Mouse (Mus musculus) embryonic facial prominence, embryonic 13.5 days (tissue): ENCODE results near the gene Olfr960. TPM values are rescaled to one million over a fixed set of nuclear protein-coding genes. Genes with fewer than 3 reads are reported as not detected.

ENCODE experiments used
- ATAC-seq: fragments of 200-750 bp; cut with Nextera tagmentation; 2 replicates; pipeline ENCODE4 v1.8.0; 2017; ENCODE audit warnings: low read depth; ENCODE audit not compliant: insufficient number of reproducible peaks, insufficient read depth, low FRiP score, low TSS enrichment
- H3K27ac ChIP-seq: fragments of 300-500 bp; sonication (generic); 2 replicates; pipeline ENCODE4 v1.5.1; 2015; ENCODE audit warnings: moderate library complexity, mild to moderate bottlenecking, inconsistent platforms
- H3K27me3 ChIP-seq: fragments of 300-500 bp; sonication (generic); 2 replicates; pipeline ENCODE4 v1.6.1; 2015; ENCODE audit warnings: mild to moderate bottlenecking, inconsistent platforms
- H3K36me3 ChIP-seq: fragments of 300-500 bp; sonication (generic); 2 replicates; pipeline ENCODE4 v1.6.1; 2015; ENCODE audit warnings: mild to moderate bottlenecking, inconsistent platforms
- H3K4me1 ChIP-seq: fragments of 300-500 bp; sonication (generic); 2 replicates; pipeline ENCODE4 v1.6.1; 2015; ENCODE audit warnings: inconsistent platforms
- H3K4me2 ChIP-seq: fragments of 300-500 bp; sonication (generic); 2 replicates; pipeline ENCODE4 v1.6.1; 2015; ENCODE audit warnings: moderate library complexity, mild to moderate bottlenecking, inconsistent platforms
- H3K4me3 ChIP-seq: fragments of 300-500 bp; sonication (generic); 2 replicates; pipeline ENCODE4 v1.5.1; 2015; ENCODE audit warnings: mild to moderate bottlenecking, inconsistent platforms
- H3K9ac ChIP-seq: fragments of 300-500 bp; sonication (generic); 2 replicates; pipeline ENCODE4 v1.6.1; 2015; ENCODE audit warnings: mild to moderate bottlenecking, inconsistent platforms
- H3K9me3 ChIP-seq: fragments of 300-500 bp; sonication (generic); 2 replicates; pipeline ENCODE4 v1.6.1; 2016; ENCODE audit warnings: inconsistent platforms
- WGBS: fragments of 180-500 bp; shearing (Covaris S2); methylation state at CpG from one replicate; pipeline ENCODE4 v1.1.7; 2015; ENCODE audit warnings: mixed read lengths; 5-methylcytosine and 5-hydroxymethylcytosine counted together
- polyA plus RNA-seq: library from polyadenylated mRNA; unstranded; fragments of >200 nt; fragmentation: Nextera tagmentation; extraction: Ambion mirVana; gene quantifications from 2 replicates; pipeline ENCODE4 v1.2.1, GENCODE M21; 2015

Gene Olfr960
- polyA plus RNA-seq, 1 experiment from 2014 or later = not detected

DNA sequence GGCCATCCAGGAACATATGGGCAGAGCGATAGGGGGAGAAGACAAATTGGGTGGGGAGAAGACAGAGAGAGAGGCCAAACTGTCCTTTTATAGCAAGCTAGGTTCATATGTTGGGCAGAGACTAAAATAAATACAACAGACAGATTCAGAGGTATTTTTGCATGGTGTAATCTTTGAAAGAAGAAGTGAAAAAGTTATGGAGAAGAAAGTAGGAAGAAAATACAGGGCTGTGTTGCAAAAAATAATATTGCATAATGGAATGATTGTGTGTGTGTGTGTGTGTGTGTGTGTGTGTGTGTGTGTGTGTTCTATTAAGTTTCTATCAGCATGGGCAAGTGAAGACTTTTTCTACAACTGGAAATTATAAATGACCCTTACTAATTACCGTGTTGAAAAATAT is 7.9 kb downstream of the Olfr960 start:
- H3K4me2 ChIP-seq = no peak overlapping the region
- H3K4me1 ChIP-seq = no peaks in the 10 kb centered on the region
- no peak for ATAC-seq
- H3K27ac ChIP-seq = no peak overlapping the region
- no peaks in the 10 kb centered on the region for H3K36me3 ChIP-seq
- no peaks in the 10 kb centered on the region for H3K9me3 ChIP-seq
- 82% methylated on average over 2 of the region's 2 CpGs for WGBS
- no peaks in the 10 kb centered on the region for H3K27me3 ChIP-seq
- H3K9ac ChIP-seq = no peak overlapping the region
- no peak overlapping the region for H3K4me3 ChIP-seq

DNA sequence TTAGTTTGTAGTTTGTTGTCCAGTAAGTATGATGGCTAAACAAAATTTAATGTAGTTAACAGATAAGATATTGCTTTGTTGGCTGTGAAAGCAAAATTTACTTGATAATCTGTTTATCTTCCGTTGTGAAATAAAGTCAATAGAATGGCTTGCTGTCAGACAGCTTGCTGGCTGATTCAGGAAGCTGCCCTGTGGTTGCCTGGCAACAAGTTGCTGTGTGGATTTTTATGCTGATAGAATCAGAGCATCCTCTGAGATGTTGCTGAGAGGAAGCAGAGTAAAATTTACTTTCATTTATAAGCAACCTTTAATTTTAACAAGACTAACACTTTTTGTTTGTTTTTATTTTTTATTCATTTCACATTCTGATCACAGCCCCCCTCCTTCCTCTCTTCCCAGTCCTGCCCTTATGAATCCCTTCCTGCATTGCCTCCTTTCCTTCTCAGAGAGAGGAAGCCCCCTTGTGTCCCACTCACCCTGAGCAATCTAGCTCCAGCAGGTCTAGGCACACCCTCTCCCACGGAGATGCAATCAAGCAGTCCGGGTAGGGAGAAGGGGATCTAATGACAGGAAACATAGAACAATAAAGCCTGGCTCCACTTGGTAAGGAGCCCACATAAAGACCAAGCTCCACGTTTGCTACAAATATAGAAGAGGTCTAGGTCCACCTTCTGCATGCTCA is 12.9 kb downstream of the Olfr960 start:
- H3K27ac ChIP-seq = no peak overlapping the region
- 29% methylated on average over 4 of the region's 4 CpGs for WGBS
- no peak overlapping the region for H3K4me3 ChIP-seq
- no peak for ATAC-seq
- H3K4me2 ChIP-seq = no peak overlapping the region
- no peaks in the 10 kb centered on the region for H3K27me3 ChIP-seq
- no peaks in the 10 kb centered on the region for H3K36me3 ChIP-seq
- H3K9ac ChIP-seq = no peak overlapping the region
- no peaks in the 10 kb centered on the region for H3K9me3 ChIP-seq
- H3K4me1 ChIP-seq = no peaks in the 10 kb centered on the region

DNA sequence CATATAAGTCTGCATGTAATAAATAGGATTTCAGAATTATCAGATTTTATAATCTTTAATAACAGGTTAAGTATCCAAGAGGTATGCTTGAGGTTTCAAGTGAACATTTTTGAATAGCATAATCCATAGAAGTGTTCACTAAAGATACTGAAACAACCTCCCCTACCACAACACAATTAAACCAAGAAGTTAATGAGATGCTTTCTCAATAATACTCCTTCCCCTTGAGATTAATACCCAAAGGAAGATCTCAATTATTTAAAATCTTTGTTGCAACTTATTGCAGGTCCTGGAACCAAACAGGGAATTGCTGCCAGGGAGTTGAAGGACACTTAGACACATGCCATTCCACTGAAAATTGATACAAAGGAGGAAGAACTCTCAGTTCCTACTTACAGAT is 23.6 kb downstream of the Olfr960 start, which contains the start of gene Olfr961:
Olfr961 (plus strand) TSS at position 301 of the 400 bp plus-strand sequence.
- Histone ChIP-seq H3K9ac (no peak within 1 kb of the TSS), H3K4me1 (no peaks in the 10 kb centered on the region), H3K36me3 (no peaks in the 10 kb centered on the region), H3K9me3 (no peaks in the 10 kb centered on the region), H3K27me3 (no peaks in the 10 kb centered on the region), H3K27ac (no peak within 1 kb of the TSS), H3K4me3 (no peak within 1 kb of the TSS), H3K4me2 (no peak within 1 kb of the TSS)
- no peak for ATAC-seq

DNA sequence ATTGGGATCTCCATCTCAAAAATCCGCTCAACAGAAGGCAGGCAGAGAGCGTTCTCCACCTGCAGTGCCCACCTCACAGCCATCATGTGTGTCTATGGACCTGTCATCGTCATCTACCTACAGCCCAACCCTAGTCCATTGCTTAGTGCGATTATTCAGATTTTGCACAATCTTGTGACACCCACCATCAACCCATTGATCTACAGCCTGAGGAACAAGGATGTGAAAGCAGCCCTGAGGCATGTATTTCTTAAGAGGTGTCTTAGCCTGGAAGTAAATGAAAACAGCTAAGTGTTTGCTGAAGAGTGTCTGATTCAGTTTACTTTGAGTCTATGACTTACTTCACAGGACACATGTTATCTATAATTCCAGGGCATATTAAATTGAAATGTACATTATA is 26.2 kb downstream of the Olfr960 start:
- Histone ChIP-seq H3K27ac (no peak overlapping the region), H3K9me3 (no peaks in the 10 kb centered on the region), H3K4me3 (no peak overlapping the region), H3K4me2 (no peak overlapping the region), H3K9ac (no peak overlapping the region), H3K36me3 (no peaks in the 10 kb centered on the region), H3K27me3 (no peaks in the 10 kb centered on the region), H3K4me1 (no peaks in the 10 kb centered on the region)
- ATAC-seq = no peak
- 90% methylated on average over 4 of the region's 4 CpGs for WGBS

DNA sequence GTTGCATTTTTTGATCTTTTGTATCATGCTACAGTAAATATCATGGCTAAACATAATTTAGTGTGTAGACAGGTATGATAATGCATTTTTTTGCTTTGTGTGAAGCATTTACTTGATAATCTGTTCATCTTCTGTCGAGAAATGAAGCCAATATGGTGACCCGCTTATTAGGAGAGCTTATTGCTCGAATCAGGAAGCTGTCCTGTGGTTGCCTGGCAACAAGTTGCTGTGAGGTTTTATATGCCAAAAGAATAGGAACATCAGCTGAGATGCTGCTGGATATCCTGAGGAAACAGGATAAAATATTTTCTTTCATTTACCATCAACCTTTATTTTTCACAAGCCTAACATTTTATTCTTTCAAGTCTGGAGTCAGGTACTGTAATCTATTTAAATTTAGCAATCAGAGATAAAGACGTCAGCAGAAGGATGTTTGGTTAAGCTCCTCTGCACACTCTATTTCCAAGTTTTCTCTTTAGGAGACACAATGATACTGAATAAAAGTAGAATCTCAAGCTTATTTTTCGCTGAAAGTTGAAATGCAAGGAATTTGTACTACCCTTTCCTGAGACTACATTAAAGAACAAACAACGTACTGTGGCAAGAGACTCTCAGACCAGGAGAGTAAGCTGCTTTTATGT is 33.7 kb downstream of the Olfr960 start:
- no peaks in the 10 kb centered on the region for H3K4me1 ChIP-seq
- 67% methylated on average over 6 of the region's 6 CpGs for WGBS
- H3K9ac ChIP-seq = no peak overlapping the region
- no peaks in the 10 kb centered on the region for H3K9me3 ChIP-seq
- H3K4me2 ChIP-seq = no peak overlapping the region
- no peak overlapping the region for H3K27ac ChIP-seq
- H3K4me3 ChIP-seq = no peak overlapping the region
- H3K27me3 ChIP-seq = no peaks in the 10 kb centered on the region
- no peaks in the 10 kb centered on the region for H3K36me3 ChIP-seq
- ATAC-seq = no peak

DNA sequence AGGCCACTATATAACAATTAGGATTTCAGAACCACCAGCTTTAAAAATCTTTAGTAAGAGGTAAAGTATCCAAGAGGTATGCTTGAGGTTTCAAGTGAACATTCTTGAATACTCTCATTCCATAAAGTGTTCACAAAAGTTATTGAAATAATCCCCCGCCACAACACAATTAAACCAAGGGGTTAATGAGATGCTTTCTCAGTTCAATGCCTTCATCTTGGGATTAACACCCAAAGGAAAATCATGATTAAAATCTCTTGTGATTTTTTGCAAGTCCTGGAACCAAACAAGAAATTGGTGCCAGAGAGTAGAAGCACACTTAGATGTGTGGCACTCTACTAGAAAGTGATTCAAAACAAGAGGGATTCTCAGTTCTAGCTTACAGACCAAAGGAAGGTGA is 45.7 kb downstream of the Olfr960 start, which contains the start of gene Olfr963:
Olfr963 (plus strand) TSS at position 301 of the 400 bp plus-strand sequence.
- Histone ChIP-seq H3K4me1 (no peaks in the 10 kb centered on the region), H3K36me3 (no peaks in the 10 kb centered on the region), H3K4me3 (no peak within 1 kb of the TSS), H3K9ac (no peak within 1 kb of the TSS), H3K9me3 (no peaks in the 10 kb centered on the region), H3K27ac (no peak within 1 kb of the TSS), H3K4me2 (no peak within 1 kb of the TSS), H3K27me3 (no peaks in the 10 kb centered on the region)
- WGBS = 87% methylated on average over 1 of the region's 1 CpGs
- no peak for ATAC-seq

DNA sequence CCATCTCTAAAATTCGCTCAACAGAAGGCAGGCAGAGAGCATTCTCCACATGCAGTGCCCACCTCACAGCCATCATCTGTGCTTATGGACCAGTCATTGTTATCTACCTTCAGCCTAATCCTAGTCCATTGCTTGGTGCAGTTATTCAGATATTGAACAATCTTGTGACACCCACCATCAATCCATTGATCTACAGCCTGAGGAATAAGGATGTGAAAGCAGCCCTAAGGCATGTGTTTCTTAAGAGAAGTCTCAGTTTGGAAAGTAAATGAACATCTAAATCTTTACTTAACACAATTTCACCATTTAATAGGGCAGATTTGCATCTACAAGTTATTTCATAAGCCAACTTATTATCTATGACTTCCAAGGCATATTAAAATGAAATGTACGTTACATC is 48.5 kb downstream of the Olfr960 start:
- ATAC-seq = no peak
- 80% methylated on average over 2 of the region's 2 CpGs for WGBS
- no peak overlapping the region for H3K9ac ChIP-seq

More for the DNA sequence above, 48.5 kb downstream of the Olfr960 start:
- Histone ChIP-seq H3K4me1 (no peaks in the 10 kb centered on the region), H3K27ac (no peak overlapping the region), H3K4me2 (no peak overlapping the region), H3K4me3 (no peak overlapping the region), H3K27me3 (no peaks in the 10 kb centered on the region), H3K9me3 (no peaks in the 10 kb centered on the region), H3K36me3 (no peaks in the 10 kb centered on the region)

Other genes with a start within 250 kb of the Olfr960 start
- gene Olfr951, start 234.0 kb upstream of the Olfr960 start, polyA plus RNA-seq = not detected in 2 replicates
- not detected in 2 replicates for gene Olfr952, start 194.2 kb upstream of the Olfr960 start, polyA plus RNA-seq
- gene Olfr954, start 164.7 kb upstream of the Olfr960 start, polyA plus RNA-seq = not detected in 2 replicates
- gene Olfr955, start 149.4 kb upstream of the Olfr960 start, polyA plus RNA-seq = not detected in 2 replicates
- not detected in 2 replicates for gene Olfr44, start 127.4 kb upstream of the Olfr960 start, polyA plus RNA-seq
- 0.39 TPM in 1 of 2 replicates, not detected in the other for gene Olfr957, start 105.6 kb upstream of the Olfr960 start, polyA plus RNA-seq
- gene Olfr958, start 67.3 kb upstream of the Olfr960 start, polyA plus RNA-seq = not detected in 2 replicates
- gene Olfr959, start 45.8 kb upstream of the Olfr960 start, polyA plus RNA-seq = 0.06 TPM in 1 of 2 replicates, not detected in the other
- gene AW551984, start 17.0 kb upstream of the Olfr960 start, polyA plus RNA-seq = 50.9 and 54.9 TPM in 2 replicates
- gene Olfr148, start 10.7 kb upstream of the Olfr960 start, polyA plus RNA-seq = not detected in 2 replicates
- gene Olfr961, start 23.7 kb downstream of the Olfr960 start, polyA plus RNA-seq = not detected in 2 replicates
- not detected in 2 replicates for gene Olfr963, start 45.8 kb downstream of the Olfr960 start, polyA plus RNA-seq
- not detected in 2 replicates for gene Olfr149, start 85.7 kb downstream of the Olfr960 start, polyA plus RNA-seq
- not detected in 2 replicates for gene Olfr965, start 90.0 kb downstream of the Olfr960 start, polyA plus RNA-seq
- not detected in 2 replicates for gene Olfr150, start 109.6 kb downstream of the Olfr960 start, polyA plus RNA-seq
- not detected in 2 replicates for gene Olfr967, start 124.9 kb downstream of the Olfr960 start, polyA plus RNA-seq
- gene Olfr968, start 161.9 kb downstream of the Olfr960 start, polyA plus RNA-seq = not detected in 2 replicates
- not detected in 2 replicates for gene Olfr969, start 169.6 kb downstream of the Olfr960 start, polyA plus RNA-seq
- gene Olfr970, start 187.5 kb downstream of the Olfr960 start, polyA plus RNA-seq = not detected in 2 replicates
- not detected in 2 replicates for gene Olfr971, start 215.5 kb downstream of the Olfr960 start, polyA plus RNA-seq
- gene Olfr972, start 245.0 kb downstream of the Olfr960 start, polyA plus RNA-seq = not detected in 2 replicates